Mouse (Mus musculus): ENCODE data around the gene Zfp629. TPM values are rescaled to one million over a fixed set of nuclear protein-coding genes. Genes with fewer than 3 reads are reported as not detected.
A peak's percentile ranks its signal among the peaks of the same experiment; 100 is the strongest.

Gene Zfp629
- polyA plus RNA-seq, 1 experiment from 2014 or later, result 37.9 TPM

- Histone ChIP-seq H3K9me3 (ENCODE audit: control insufficient read depth, low read length) (no peaks in the 10 kb centered on the region), H3K9ac (ENCODE audit: low read length) (no peak overlapping the region), H3K4me1 (ENCODE audit: control insufficient read depth, insufficient read depth, low read length) (peaks cover 12% of the 10 kb centered on the region), H3K27ac (ENCODE audit: low read depth, low read length) (no peak overlapping the region), H3K4me3 (ENCODE audit: low read depth, low read length) (no peak overlapping the region), H3K27me3 (ENCODE audit: control insufficient read depth, insufficient read depth, low read length) (no peaks in the 10 kb centered on the region), H3K4me2 (ENCODE audit: low read depth) (no peak overlapping the region), H3K36me3 (ENCODE audit: control insufficient read depth, insufficient read depth, low read length) (peaks cover 34% of the 10 kb centered on the region)
- ATAC-seq (ENCODE audit: insufficient read depth, low FRiP score, low TSS enrichment), result no peak
- 94% methylated on average over 10 of the region's 10 CpGs for WGBS
- no peak for DNase-seq (ENCODE audit: low spot score)
Measured at GRCm38 (mm10) chr7:127591108-127591507, 24.5 kb downstream of the Zfp629 start.

DNA sequence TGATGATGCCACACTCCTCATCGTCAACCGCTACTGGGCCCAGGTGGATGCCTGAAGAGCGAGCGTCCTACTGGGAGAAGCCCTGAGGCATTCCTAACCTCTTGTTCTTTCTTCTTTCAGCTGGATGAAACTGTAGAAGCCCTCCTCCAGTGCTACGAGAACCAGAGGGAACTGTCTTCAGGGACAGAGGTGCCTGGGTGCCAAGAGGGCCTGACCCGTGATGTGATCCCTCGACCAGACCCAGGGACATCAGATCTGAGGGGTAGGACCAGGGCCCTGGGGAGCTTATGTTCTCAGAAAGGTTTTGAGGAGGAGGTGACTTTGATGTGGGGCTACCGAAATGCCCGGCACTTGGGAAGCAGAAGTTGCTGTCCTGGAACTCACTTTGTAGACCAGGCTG is 26.0 kb downstream of the Zfp629 start:
- 91% methylated on average over 9 of the region's 9 CpGs for WGBS
- Histone ChIP-seq H3K4me2 (ENCODE audit: low read depth) (peak overlapping the region; percentile 83), H3K27me3 (ENCODE audit: control insufficient read depth, insufficient read depth, low read length) (no peaks in the 10 kb centered on the region), H3K36me3 (ENCODE audit: control insufficient read depth, insufficient read depth, low read length) (peaks cover 24% of the 10 kb centered on the region), H3K4me1 (ENCODE audit: control insufficient read depth, insufficient read depth, low read length) (peaks cover 12% of the 10 kb centered on the region), H3K27ac (ENCODE audit: low read depth, low read length) (no peak overlapping the region), H3K9ac (ENCODE audit: low read length) (no peak overlapping the region), H3K4me3 (ENCODE audit: low read depth, low read length) (peak overlapping the region; percentile 90), H3K9me3 (ENCODE audit: control insufficient read depth, low read length) (no peaks in the 10 kb centered on the region)
- DNase-seq (ENCODE audit: low spot score), result no peak
- ATAC-seq (ENCODE audit: insufficient read depth, low FRiP score, low TSS enrichment), result no peak

DNA sequence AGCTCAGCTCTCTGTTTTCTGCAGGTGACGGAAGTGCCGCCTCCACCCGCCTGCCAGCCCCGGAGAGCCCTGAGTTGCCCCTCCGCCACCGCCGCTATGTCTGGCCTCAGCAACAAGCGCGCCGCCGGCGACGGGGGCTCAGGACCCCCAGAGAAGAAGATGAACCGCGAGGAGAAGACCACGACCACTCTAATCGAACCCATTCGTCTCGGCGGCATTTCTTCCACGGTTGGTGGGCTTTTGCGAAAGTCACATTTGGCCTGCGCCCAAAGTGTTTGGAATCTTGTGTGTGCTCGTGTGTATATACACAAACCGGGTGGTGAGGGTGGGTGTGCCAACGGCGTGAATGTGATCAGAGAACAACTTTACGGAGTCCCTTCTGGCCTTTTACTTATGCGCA is 26.7 kb downstream of the Zfp629 start:
- Histone ChIP-seq H3K27ac (ENCODE audit: low read depth, low read length) (no peak overlapping the region), H3K9me3 (ENCODE audit: control insufficient read depth, low read length) (no peaks in the 10 kb centered on the region), H3K4me2 (ENCODE audit: low read depth) (peak overlapping the region; percentile 83), H3K36me3 (ENCODE audit: control insufficient read depth, insufficient read depth, low read length) (peaks cover 20% of the 10 kb centered on the region), H3K4me1 (ENCODE audit: control insufficient read depth, insufficient read depth, low read length) (peaks cover 12% of the 10 kb centered on the region), H3K9ac (ENCODE audit: low read length) (peak overlapping the region; percentile 69), H3K27me3 (ENCODE audit: control insufficient read depth, insufficient read depth, low read length) (no peaks in the 10 kb centered on the region), H3K4me3 (ENCODE audit: low read depth, low read length) (peak overlapping the region; percentile 90)
- no peak for ATAC-seq (ENCODE audit: insufficient read depth, low FRiP score, low TSS enrichment)
- DNase-seq (ENCODE audit: low spot score), result no peak
- 8% methylated on average over 29 of the region's 29 CpGs for WGBS

DNA sequence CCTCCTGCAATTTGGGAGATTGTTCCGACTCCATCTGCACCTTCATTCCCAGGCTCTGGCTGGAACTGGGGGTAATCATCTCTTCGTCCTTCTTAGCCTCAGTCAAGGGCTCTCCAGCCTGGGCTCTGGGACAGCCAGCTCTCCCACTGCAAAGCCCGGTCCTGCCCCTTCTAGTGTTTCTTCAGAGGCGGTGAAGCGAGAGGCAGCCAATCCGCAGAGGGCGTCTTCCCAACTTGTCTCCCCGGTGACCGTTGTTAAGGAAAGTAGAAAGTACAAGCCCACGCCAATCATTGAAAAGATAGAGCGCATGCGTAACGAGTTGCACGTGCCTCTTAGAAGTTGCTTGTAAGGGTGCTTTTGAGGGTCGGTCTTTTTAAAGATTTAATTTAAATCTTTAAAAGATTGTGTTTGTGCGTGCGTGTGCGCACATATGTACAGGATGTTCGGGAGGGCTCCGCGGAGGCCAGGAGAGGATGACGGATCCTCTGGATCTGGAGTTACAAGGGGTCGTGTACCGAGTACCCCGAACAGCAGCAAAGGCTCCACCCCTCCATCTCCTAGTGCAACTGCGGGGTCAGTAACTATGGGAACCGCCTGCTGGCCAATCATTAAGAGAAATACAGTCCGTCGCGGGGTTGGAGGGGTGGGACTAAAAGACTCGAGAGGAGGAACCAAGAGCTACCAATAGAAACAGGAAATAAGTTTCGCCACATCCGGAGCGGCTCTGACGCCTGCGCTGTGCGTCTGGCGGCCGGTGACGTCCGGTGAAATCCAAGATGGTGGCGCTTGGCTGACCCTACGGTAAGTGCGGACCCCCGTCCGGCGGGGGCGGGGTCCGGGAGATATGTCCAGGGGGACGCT is 27.4 kb downstream of the Zfp629 start, which contains the start of the genes Ccdc189 and Rnf40:
TSS of gene Ccdc189 (minus strand) at position 585 of the 861 bp plus-strand sequence.
TSS of gene Rnf40 (plus strand) at position 757 of the 861 bp plus-strand sequence.
- H3K27me3 ChIP-seq (ENCODE audit: control insufficient read depth, insufficient read depth, low read length), result no peaks in the 10 kb centered on the region
- WGBS, result under 1% methylated on average over 50 of the region's 50 CpGs
- DNase-seq (ENCODE audit: low spot score) (peak; percentile 96), ATAC-seq (ENCODE audit: insufficient read depth, low FRiP score, low TSS enrichment) (peak; percentile 98)
- peak within 1 kb of the TSS; percentile 90 for H3K4me3 ChIP-seq (ENCODE audit: low read depth, low read length)
- H3K9me3 ChIP-seq (ENCODE audit: control insufficient read depth, low read length), result no peaks in the 10 kb centered on the region
- H3K4me2 ChIP-seq (ENCODE audit: low read depth), result peak within 1 kb of the TSS; percentile 83
- peaks cover 18% of the 10 kb centered on the region for H3K36me3 ChIP-seq (ENCODE audit: control insufficient read depth, insufficient read depth, low read length)
- peak within 1 kb of the TSS; percentile 69 for H3K9ac ChIP-seq (ENCODE audit: low read length)
- 0 out of 2 replicates have a peak within 1 kb of the TSS, but pooled peaks have one; percentile 34 for H3K27ac ChIP-seq (ENCODE audit: low read depth, low read length)
- H3K4me1 ChIP-seq (ENCODE audit: control insufficient read depth, insufficient read depth, low read length), result peaks cover 12% of the 10 kb centered on the region

DNA sequence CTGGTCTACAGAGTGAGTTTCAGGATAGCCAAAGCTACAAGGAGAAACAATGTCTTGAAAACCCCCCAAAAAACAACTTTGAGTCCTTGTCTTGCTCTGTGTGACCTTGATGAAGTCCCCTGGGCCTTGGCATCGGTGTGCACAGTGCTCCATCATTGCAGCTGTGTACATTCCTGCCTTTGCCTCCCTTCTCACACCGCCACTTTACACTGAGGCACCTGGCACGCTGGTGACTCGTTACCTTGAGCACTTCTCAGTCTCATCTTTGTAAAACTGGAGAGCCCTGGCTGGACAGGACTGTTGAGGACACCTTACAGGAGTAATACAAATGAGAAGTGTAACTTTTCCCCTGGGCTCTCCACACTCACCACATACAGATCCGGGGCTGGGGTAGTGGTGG is 28.4 kb downstream of the Zfp629 start:
- peak overlapping the region; percentile 77 for H3K4me2 ChIP-seq (ENCODE audit: low read depth)
- DNase-seq (ENCODE audit: low spot score) (no peak), ATAC-seq (ENCODE audit: insufficient read depth, low FRiP score, low TSS enrichment) (no peak)
- peaks cover 12% of the 10 kb centered on the region for H3K4me1 ChIP-seq (ENCODE audit: control insufficient read depth, insufficient read depth, low read length)
- no peak overlapping the region for H3K27ac ChIP-seq (ENCODE audit: low read depth, low read length)
- peak overlapping the region; percentile 90 for H3K4me3 ChIP-seq (ENCODE audit: low read depth, low read length)
- 75% methylated on average over 5 of the region's 5 CpGs for WGBS
- H3K9ac ChIP-seq (ENCODE audit: low read length), result peak overlapping the region; percentile 50; the same call in 1 of the 2 replicates
- H3K36me3 ChIP-seq (ENCODE audit: control insufficient read depth, insufficient read depth, low read length), result peaks cover 21% of the 10 kb centered on the region
- no peaks in the 10 kb centered on the region for H3K9me3 ChIP-seq (ENCODE audit: control insufficient read depth, low read length)
- H3K27me3 ChIP-seq (ENCODE audit: control insufficient read depth, insufficient read depth, low read length), result no peaks in the 10 kb centered on the region

DNA sequence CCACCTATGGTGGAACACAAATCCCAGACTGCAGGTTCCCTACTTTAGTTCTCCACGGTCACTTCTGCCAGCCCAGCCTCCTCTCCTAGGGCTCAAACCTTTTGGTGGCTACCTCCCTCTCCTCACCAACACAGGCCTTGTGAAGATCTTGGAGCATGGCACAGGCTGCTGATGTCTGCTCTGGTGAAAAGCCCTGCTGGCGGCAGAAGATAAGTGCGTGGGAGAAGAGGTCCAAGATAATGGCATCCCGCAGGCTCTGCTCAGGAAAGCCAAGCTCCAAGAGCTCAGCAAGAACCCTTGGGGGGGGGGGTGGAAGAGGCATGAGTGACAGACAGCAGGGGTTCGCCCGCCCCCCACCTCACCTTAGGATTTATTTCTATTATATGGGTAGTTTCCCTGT is 29.4 kb downstream of the Zfp629 start:
- no peak for DNase-seq (ENCODE audit: low spot score)
- Histone ChIP-seq H3K4me3 (ENCODE audit: low read depth, low read length) (no peak overlapping the region), H3K36me3 (ENCODE audit: control insufficient read depth, insufficient read depth, low read length) (peaks cover 19% of the 10 kb centered on the region)

DNA sequence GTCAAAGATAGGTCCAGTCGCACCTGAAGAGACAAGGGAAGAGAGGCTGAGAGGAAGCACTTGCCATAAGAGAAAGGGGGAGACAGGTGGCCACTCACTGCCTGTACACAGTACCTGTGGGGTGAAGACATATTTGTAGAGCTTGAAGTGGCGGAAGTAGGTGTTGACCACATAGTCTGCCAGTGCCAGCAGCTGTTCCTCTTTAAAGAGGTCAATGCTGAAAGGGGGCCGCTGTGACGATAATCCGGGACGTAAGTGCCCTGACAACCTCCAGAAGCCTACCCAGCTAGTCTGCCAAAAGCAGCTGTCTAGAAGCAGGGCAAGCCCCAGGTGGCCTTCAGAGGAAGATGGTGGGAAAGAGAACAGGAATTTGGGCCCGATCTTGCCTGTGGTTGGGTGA is 30.6 kb downstream of the Zfp629 start:
- Histone ChIP-seq H3K9me3 (ENCODE audit: control insufficient read depth, low read length) (no peaks in the 10 kb centered on the region), H3K4me2 (ENCODE audit: low read depth) (no peak overlapping the region), H3K9ac (ENCODE audit: low read length) (no peak overlapping the region), H3K27me3 (ENCODE audit: control insufficient read depth, insufficient read depth, low read length) (no peaks in the 10 kb centered on the region), H3K4me1 (ENCODE audit: control insufficient read depth, insufficient read depth, low read length) (peaks cover 12% of the 10 kb centered on the region), H3K36me3 (ENCODE audit: control insufficient read depth, insufficient read depth, low read length) (peaks cover 17% of the 10 kb centered on the region), H3K27ac (ENCODE audit: low read depth, low read length) (no peak overlapping the region), H3K4me3 (ENCODE audit: low read depth, low read length) (no peak overlapping the region)
- ATAC-seq (ENCODE audit: insufficient read depth, low FRiP score, low TSS enrichment) (no peak), DNase-seq (ENCODE audit: low spot score) (no peak)
- 92% methylated on average over 7 of the region's 7 CpGs for WGBS

More for the DNA sequence above, 29.4 kb downstream of the Zfp629 start:
- peaks cover 12% of the 10 kb centered on the region for H3K4me1 ChIP-seq (ENCODE audit: control insufficient read depth, insufficient read depth, low read length)
- no peaks in the 10 kb centered on the region for H3K27me3 ChIP-seq (ENCODE audit: control insufficient read depth, insufficient read depth, low read length)
- no peaks in the 10 kb centered on the region for H3K9me3 ChIP-seq (ENCODE audit: control insufficient read depth, low read length)
- no peak overlapping the region for H3K9ac ChIP-seq (ENCODE audit: low read length)
- WGBS, result 96% methylated on average over 6 of the region's 6 CpGs
- no peak overlapping the region for H3K27ac ChIP-seq (ENCODE audit: low read depth, low read length)
- H3K4me2 ChIP-seq (ENCODE audit: low read depth), result no peak overlapping the region
- no peak for ATAC-seq (ENCODE audit: insufficient read depth, low FRiP score, low TSS enrichment)

- no peak overlapping the region for H3K4me2 ChIP-seq (ENCODE audit: low read depth)
- H3K36me3 ChIP-seq (ENCODE audit: control insufficient read depth, insufficient read depth, low read length), result peaks cover 22% of the 10 kb centered on the region
- peaks cover 6% of the 10 kb centered on the region for H3K4me1 ChIP-seq (ENCODE audit: control insufficient read depth, insufficient read depth, low read length)
- DNase-seq (ENCODE audit: low spot score) (no peak), ATAC-seq (ENCODE audit: insufficient read depth, low FRiP score, low TSS enrichment) (no peak)
- no peaks in the 10 kb centered on the region for H3K9me3 ChIP-seq (ENCODE audit: control insufficient read depth, low read length)
- no peaks in the 10 kb centered on the region for H3K27me3 ChIP-seq (ENCODE audit: control insufficient read depth, insufficient read depth, low read length)
- H3K27ac ChIP-seq (ENCODE audit: low read depth, low read length), result no peak overlapping the region
- no peak overlapping the region for H3K4me3 ChIP-seq (ENCODE audit: low read depth, low read length)
- H3K9ac ChIP-seq (ENCODE audit: low read length), result no peak overlapping the region
- 94% methylated on average over 6 of the region's 6 CpGs for WGBS
Measured at GRCm38 (mm10) chr7:127583260-127583659, 32.3 kb downstream of the Zfp629 start.

GRCm38 (mm10) chr7:127574115-127574514 is 41.5 kb downstream of the Zfp629 start:
- H3K27ac ChIP-seq (ENCODE audit: low read depth, low read length), result no peak overlapping the region
- DNase-seq (ENCODE audit: low spot score) (no peak), ATAC-seq (ENCODE audit: insufficient read depth, low FRiP score, low TSS enrichment) (no peak)
- H3K4me3 ChIP-seq (ENCODE audit: low read depth, low read length), result peak overlapping the region; percentile 86
- no peaks in the 10 kb centered on the region for H3K27me3 ChIP-seq (ENCODE audit: control insufficient read depth, insufficient read depth, low read length)
- H3K36me3 ChIP-seq (ENCODE audit: control insufficient read depth, insufficient read depth, low read length), result peaks cover 9% of the 10 kb centered on the region
- H3K4me1 ChIP-seq (ENCODE audit: control insufficient read depth, insufficient read depth, low read length), result peaks cover 8% of the 10 kb centered on the region; the same call in 1 of the 2 replicates
- WGBS, result 31% methylated on average over 7 of the region's 7 CpGs
- peak overlapping the region; percentile 97 for H3K4me2 ChIP-seq (ENCODE audit: low read depth)
- H3K9me3 ChIP-seq (ENCODE audit: control insufficient read depth, low read length), result no peaks in the 10 kb centered on the region
- H3K9ac ChIP-seq (ENCODE audit: low read length), result peak overlapping the region; percentile 76
